Mouse (Mus musculus): ENCODE results near the gene Snx27. TPM values are rescaled to one million over a fixed set of nuclear protein-coding genes. Genes with fewer than 3 reads are reported as not detected.

The Snx27 gene
- 26.7 and 27.4 TPM in 2 replicates for polyA plus RNA-seq (2015; fragmentation: Nextera tagmentation; extraction: Ambion mirVana)

GRCm38 (mm10) chr3:94582456-94582891, at the start of gene Snx27:
Gene Snx27, minus strand, starts transcription at chr3:94582716.
- peak within 1 kb of the TSS; percentile 62 for H3K4me2 ChIP-seq (ENCODE audit: low read depth, low read length)
- no peaks in the 10 kb centered on the region for H3K36me3 ChIP-seq (ENCODE audit: control insufficient read depth, insufficient read depth, low read length)
- H3K4me3 ChIP-seq (ENCODE audit: low read length), result peak within 1 kb of the TSS; percentile 87
- under 1% methylated on average over 35 of the region's 42 CpGs for WGBS
- H3K27me3 ChIP-seq (replicated peaks; ENCODE audit: control insufficient read depth, insufficient read depth, low read length), result peaks cover 2% of the 10 kb centered on the region; the same call in 1 of the 2 replicates
- peak within 1 kb of the TSS; percentile 95 for H3K9ac ChIP-seq (ENCODE audit: low read depth, low read length)
- peak; percentile 97 for ATAC-seq
- peaks cover 18% of the 10 kb centered on the region for H3K4me1 ChIP-seq (ENCODE audit: control insufficient read depth, insufficient read depth, low read length)
- peak within 1 kb of the TSS; percentile 82 for H3K27ac ChIP-seq (ENCODE audit: low read length)
- no peaks in the 10 kb centered on the region for H3K9me3 ChIP-seq (ENCODE audit: control insufficient read depth, low read length)

GRCm38 (mm10) chr3:94629876-94630275, 47.4 kb upstream of the Snx27 start:
- no peak overlapping the region for H3K27ac ChIP-seq (ENCODE audit: low read length)
- H3K4me2 ChIP-seq (ENCODE audit: low read depth, low read length), result no peak overlapping the region
- no peaks in the 10 kb centered on the region for H3K9me3 ChIP-seq (ENCODE audit: control insufficient read depth, low read length)
- 0 out of 2 replicates have a peak, but pooled peaks cover 2% of the 10 kb centered on the region for H3K36me3 ChIP-seq (ENCODE audit: control insufficient read depth, insufficient read depth, low read length)
- WGBS, result 86% methylated on average over 3 of the region's 3 CpGs
- ATAC-seq, result no peak
- no peak overlapping the region for H3K9ac ChIP-seq (ENCODE audit: low read depth, low read length)
- H3K4me1 ChIP-seq (ENCODE audit: control insufficient read depth, insufficient read depth, low read length), result no peaks in the 10 kb centered on the region
- no peaks in the 10 kb centered on the region for H3K27me3 ChIP-seq (replicated peaks; ENCODE audit: control insufficient read depth, insufficient read depth, low read length)
- H3K4me3 ChIP-seq (ENCODE audit: low read length), result no peak overlapping the region

- Histone ChIP-seq H3K36me3 (ENCODE audit: control insufficient read depth, insufficient read depth, low read length) (0 out of 2 replicates have a peak, but pooled peaks cover 2% of the 10 kb centered on the region), H3K27me3 (replicated peaks; ENCODE audit: control insufficient read depth, insufficient read depth, low read length) (no peaks in the 10 kb centered on the region), H3K4me2 (ENCODE audit: low read depth, low read length) (no peak overlapping the region), H3K27ac (ENCODE audit: low read length) (no peak overlapping the region), H3K4me1 (ENCODE audit: control insufficient read depth, insufficient read depth, low read length) (no peaks in the 10 kb centered on the region), H3K9me3 (ENCODE audit: control insufficient read depth, low read length) (no peaks in the 10 kb centered on the region), H3K4me3 (ENCODE audit: low read length) (no peak overlapping the region), H3K9ac (ENCODE audit: low read depth, low read length) (no peak overlapping the region)
- 91% methylated on average over 5 of the region's 5 CpGs for WGBS
- no peak for ATAC-seq
Observed at GRCm38 (mm10) chr3:94628712-94629111, 46.2 kb upstream of the Snx27 start.

- H3K9me3 ChIP-seq (ENCODE audit: control insufficient read depth, low read length), result no peaks in the 10 kb centered on the region
- H3K4me1 ChIP-seq (ENCODE audit: control insufficient read depth, insufficient read depth, low read length), result 0 out of 2 replicates have a peak, but pooled peaks cover 2% of the 10 kb centered on the region
- no peak overlapping the region for H3K4me3 ChIP-seq (ENCODE audit: low read length)
- 89% methylated on average over 4 of the region's 4 CpGs for WGBS
- H3K4me2 ChIP-seq (ENCODE audit: low read depth, low read length), result no peak overlapping the region
- no peaks in the 10 kb centered on the region for H3K27me3 ChIP-seq (replicated peaks; ENCODE audit: control insufficient read depth, insufficient read depth, low read length)
- ATAC-seq, result no peak
- H3K36me3 ChIP-seq (ENCODE audit: control insufficient read depth, insufficient read depth, low read length), result 0 out of 2 replicates have a peak, but pooled peaks cover 2% of the 10 kb centered on the region
- H3K9ac ChIP-seq (ENCODE audit: low read depth, low read length), result no peak overlapping the region
- no peak overlapping the region for H3K27ac ChIP-seq (ENCODE audit: low read length)
Observed at GRCm38 (mm10) chr3:94624281-94624680, 41.8 kb upstream of the Snx27 start.

GRCm38 (mm10) chr3:94622550-94622949, 40.0 kb upstream of the Snx27 start:
- Histone ChIP-seq H3K27ac (ENCODE audit: low read length) (no peak overlapping the region), H3K4me3 (ENCODE audit: low read length) (no peak overlapping the region), H3K4me1 (ENCODE audit: control insufficient read depth, insufficient read depth, low read length) (0 out of 2 replicates have a peak, but pooled peaks cover 2% of the 10 kb centered on the region), H3K4me2 (ENCODE audit: low read depth, low read length) (no peak overlapping the region), H3K9me3 (ENCODE audit: control insufficient read depth, low read length) (no peaks in the 10 kb centered on the region), H3K36me3 (ENCODE audit: control insufficient read depth, insufficient read depth, low read length) (no peaks in the 10 kb centered on the region), H3K27me3 (replicated peaks; ENCODE audit: control insufficient read depth, insufficient read depth, low read length) (no peaks in the 10 kb centered on the region), H3K9ac (ENCODE audit: low read depth, low read length) (no peak overlapping the region)
- 82% methylated on average over 10 of the region's 10 CpGs for WGBS
- no peak for ATAC-seq

GRCm38 (mm10) chr3:94621740-94622507, 39.4 kb upstream of the Snx27 start:
- Histone ChIP-seq H3K4me2 (ENCODE audit: low read depth, low read length) (no peak overlapping the region), H3K9me3 (ENCODE audit: control insufficient read depth, low read length) (no peaks in the 10 kb centered on the region), H3K36me3 (ENCODE audit: control insufficient read depth, insufficient read depth, low read length) (no peaks in the 10 kb centered on the region), H3K4me3 (ENCODE audit: low read length) (no peak overlapping the region), H3K27ac (ENCODE audit: low read length) (no peak overlapping the region), H3K9ac (ENCODE audit: low read depth, low read length) (no peak overlapping the region), H3K4me1 (ENCODE audit: control insufficient read depth, insufficient read depth, low read length) (0 out of 2 replicates have a peak, but pooled peaks cover 2% of the 10 kb centered on the region), H3K27me3 (replicated peaks; ENCODE audit: control insufficient read depth, insufficient read depth, low read length) (no peaks in the 10 kb centered on the region)
- no peak for ATAC-seq
- 76% methylated on average over 11 of the region's 11 CpGs for WGBS

GRCm38 (mm10) chr3:94616717-94617116, 34.2 kb upstream of the Snx27 start:
- no peak for ATAC-seq
- Histone ChIP-seq H3K4me3 (ENCODE audit: low read length) (no peak overlapping the region), H3K9ac (ENCODE audit: low read depth, low read length) (no peak overlapping the region), H3K36me3 (ENCODE audit: control insufficient read depth, insufficient read depth, low read length) (no peaks in the 10 kb centered on the region), H3K27ac (ENCODE audit: low read length) (no peak overlapping the region), H3K27me3 (replicated peaks; ENCODE audit: control insufficient read depth, insufficient read depth, low read length) (no peaks in the 10 kb centered on the region), H3K4me2 (ENCODE audit: low read depth, low read length) (no peak overlapping the region), H3K9me3 (ENCODE audit: control insufficient read depth, low read length) (no peaks in the 10 kb centered on the region), H3K4me1 (ENCODE audit: control insufficient read depth, insufficient read depth, low read length) (no peaks in the 10 kb centered on the region)
- 80% methylated on average over 4 of the region's 4 CpGs for WGBS

- Histone ChIP-seq H3K9me3 (ENCODE audit: control insufficient read depth, low read length) (no peaks in the 10 kb centered on the region), H3K4me2 (ENCODE audit: low read depth, low read length) (no peak overlapping the region), H3K9ac (ENCODE audit: low read depth, low read length) (no peak overlapping the region), H3K4me3 (ENCODE audit: low read length) (no peak overlapping the region), H3K27me3 (replicated peaks; ENCODE audit: control insufficient read depth, insufficient read depth, low read length) (no peaks in the 10 kb centered on the region), H3K27ac (ENCODE audit: low read length) (no peak overlapping the region), H3K4me1 (ENCODE audit: control insufficient read depth, insufficient read depth, low read length) (no peaks in the 10 kb centered on the region), H3K36me3 (ENCODE audit: control insufficient read depth, insufficient read depth, low read length) (no peaks in the 10 kb centered on the region)
- WGBS, result 76% methylated on average over 7 of the region's 7 CpGs
- no peak for ATAC-seq
Observed at GRCm38 (mm10) chr3:94613258-94613878, 30.9 kb upstream of the Snx27 start.

GRCm38 (mm10) chr3:94612274-94612673, 29.8 kb upstream of the Snx27 start:
- no peak overlapping the region for H3K4me3 ChIP-seq (ENCODE audit: low read length)
- no peak for ATAC-seq
- no peak overlapping the region for H3K4me2 ChIP-seq (ENCODE audit: low read depth, low read length)
- no peak overlapping the region for H3K27ac ChIP-seq (ENCODE audit: low read length)
- H3K9ac ChIP-seq (ENCODE audit: low read depth, low read length), result no peak overlapping the region
- H3K4me1 ChIP-seq (ENCODE audit: control insufficient read depth, insufficient read depth, low read length), result no peaks in the 10 kb centered on the region
- H3K36me3 ChIP-seq (ENCODE audit: control insufficient read depth, insufficient read depth, low read length), result no peaks in the 10 kb centered on the region
- no peaks in the 10 kb centered on the region for H3K9me3 ChIP-seq (ENCODE audit: control insufficient read depth, low read length)
- no peaks in the 10 kb centered on the region for H3K27me3 ChIP-seq (replicated peaks; ENCODE audit: control insufficient read depth, insufficient read depth, low read length)
- 82% methylated on average over 1 of the region's 1 CpGs for WGBS
